Mouse (Mus musculus): Measurements from ENCODE around the gene Mgrn1.

Mgrn1 gene

GRCm38 (mm10) chr16:4879101-4879707, 6.8 kb upstream of the Mgrn1 start:
- DNase-seq (ENCODE audit: low spot score) = no peak

- DNase-seq (ENCODE audit: low spot score) = peak; percentile 86
Measured at GRCm38 (mm10) chr16:4879708-4880124, 6.3 kb upstream of the Mgrn1 start.

GRCm38 (mm10) chr16:4880136-4880825, 5.8 kb upstream of the Mgrn1 start, which contains the start of gene Ubald1:
Gene Ubald1, minus strand, starts transcription at chr16:4880315.
- peak; percentile 98 for DNase-seq (ENCODE audit: low spot score)

- no peak for DNase-seq (ENCODE audit: low spot score)
Measured at GRCm38 (mm10) chr16:4881400-4882351, 4.4 kb upstream of the Mgrn1 start.

- DNase-seq (ENCODE audit: low spot score) = no peak
Measured at GRCm38 (mm10) chr16:4884930-4885329, 1.1 kb upstream of the Mgrn1 start.

- no peak for DNase-seq (ENCODE audit: low spot score)
Measured at GRCm38 (mm10) chr16:4886690-4887020, 606 bp downstream of the Mgrn1 start.

DNA sequence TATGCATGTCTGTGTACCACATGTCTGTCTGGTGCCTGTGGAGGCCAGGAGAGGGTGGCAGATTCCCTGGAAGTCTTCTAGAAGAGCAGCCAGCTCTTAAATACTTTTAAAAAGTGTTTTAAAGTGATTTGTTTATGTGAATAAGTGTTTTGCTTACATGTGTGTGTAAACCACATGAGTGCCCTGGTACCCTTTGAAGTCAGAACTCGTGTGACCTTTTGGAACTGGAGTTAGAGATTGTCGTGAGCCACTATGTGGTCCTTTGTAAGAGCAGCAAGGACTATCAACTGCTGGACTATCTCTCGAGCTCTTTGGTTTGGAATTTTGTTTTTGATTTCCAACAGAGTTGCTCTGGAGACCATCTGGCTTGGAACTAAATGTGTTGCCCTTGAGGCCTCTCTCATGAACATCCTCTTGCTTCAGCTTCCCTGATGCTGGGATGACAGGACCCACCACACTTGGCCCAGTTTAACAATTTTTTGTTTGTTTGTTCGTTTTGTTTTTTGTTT, 4.2 kb downstream of the Mgrn1 start:
- no peak for DNase-seq (ENCODE audit: low spot score)

GRCm38 (mm10) chr16:4892171-4892570, 6.1 kb downstream of the Mgrn1 start:
- no peak for DNase-seq (ENCODE audit: low spot score)

- no peak for DNase-seq (ENCODE audit: low spot score)
Measured at GRCm38 (mm10) chr16:4894201-4894908, 8.3 kb downstream of the Mgrn1 start.

DNA sequence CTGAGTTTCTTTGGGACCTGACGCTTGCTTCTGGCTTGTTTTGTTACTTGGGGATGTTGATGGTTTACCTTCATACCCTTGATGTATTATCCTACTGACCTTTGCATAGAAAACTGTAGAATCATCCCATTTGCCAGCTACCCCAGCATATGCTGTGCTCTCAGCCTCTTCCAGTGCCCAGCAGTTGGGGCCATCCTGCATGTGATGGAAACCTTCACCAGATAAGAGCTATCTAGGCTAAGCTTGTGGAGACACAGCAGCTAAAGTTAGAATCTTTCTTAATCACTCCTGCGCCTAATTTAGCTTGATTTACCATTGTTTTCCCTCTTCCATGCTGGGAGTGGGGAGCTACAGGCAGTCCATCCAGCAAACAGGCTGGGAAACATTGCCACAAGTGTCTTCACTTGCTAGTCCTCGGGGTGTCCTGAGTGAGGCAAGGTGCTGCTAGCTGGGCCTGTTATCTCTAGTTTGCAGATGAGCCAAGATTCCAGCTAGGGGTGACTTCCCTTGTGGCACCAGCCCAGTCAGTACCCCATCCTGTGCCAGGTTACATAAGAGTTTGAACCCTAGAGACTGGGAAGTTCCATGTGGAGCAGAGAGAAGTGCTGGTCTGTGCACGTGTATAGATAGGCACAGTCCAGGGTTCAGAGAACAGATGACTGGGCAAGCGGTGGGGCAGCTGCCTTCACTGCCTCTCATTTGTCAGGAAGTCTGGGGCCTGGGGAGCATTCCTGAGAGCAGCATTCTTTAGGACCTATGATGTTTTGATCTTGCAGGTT, 10.4 kb downstream of the Mgrn1 start:
- no peak for DNase-seq (ENCODE audit: low spot score)

- no peak for DNase-seq (ENCODE audit: low spot score)
Measured at GRCm38 (mm10) chr16:4897146-4897730, 11.2 kb downstream of the Mgrn1 start.

DNA sequence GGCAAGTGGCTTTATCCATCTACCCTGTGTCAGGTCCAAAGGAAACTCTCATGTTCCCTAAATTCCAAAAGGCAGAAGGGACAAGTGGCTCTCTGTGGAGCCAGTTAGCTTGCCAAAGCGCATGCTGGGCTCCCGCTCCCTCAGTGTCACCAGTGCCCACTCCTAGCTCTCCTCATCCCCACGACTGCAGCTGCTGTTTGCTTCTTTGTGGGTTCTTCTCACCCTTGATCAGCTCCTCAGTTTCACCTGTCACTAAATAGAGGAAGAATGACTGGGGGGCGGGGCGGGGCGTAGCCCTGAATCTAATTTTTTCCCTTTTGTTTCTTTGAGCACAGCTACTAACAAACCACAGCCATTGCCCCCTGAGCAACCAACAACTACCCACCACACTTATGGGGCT, 12.8 kb downstream of the Mgrn1 start:
- DNase-seq (ENCODE audit: low spot score) = no peak

DNA sequence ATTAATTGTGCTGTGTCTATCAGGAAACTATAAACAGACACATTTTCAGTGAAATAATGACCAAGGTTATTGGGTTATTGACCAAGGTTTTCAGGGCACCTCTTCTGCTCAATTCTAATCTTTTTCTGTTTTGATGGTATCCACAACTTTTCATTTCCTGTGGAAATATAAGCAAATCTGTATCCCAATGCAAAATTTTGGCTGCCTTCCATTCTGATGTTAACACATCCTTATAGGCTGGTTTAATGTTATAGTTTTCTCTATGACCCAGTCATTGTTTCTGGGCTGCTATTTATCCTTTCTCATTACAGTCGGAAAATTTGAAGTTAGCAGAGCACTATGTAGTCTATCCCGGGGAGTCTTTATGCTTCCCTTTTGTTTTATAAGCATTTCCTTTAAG, 13.7 kb downstream of the Mgrn1 start:
- DNase-seq (ENCODE audit: low spot score) = no peak

- DNase-seq (ENCODE audit: low spot score) = no peak
Measured at GRCm38 (mm10) chr16:4901167-4901566, 15.1 kb downstream of the Mgrn1 start.

- DNase-seq (ENCODE audit: low spot score) = no peak
Measured at GRCm38 (mm10) chr16:4902390-4902789, 16.3 kb downstream of the Mgrn1 start.

DNA sequence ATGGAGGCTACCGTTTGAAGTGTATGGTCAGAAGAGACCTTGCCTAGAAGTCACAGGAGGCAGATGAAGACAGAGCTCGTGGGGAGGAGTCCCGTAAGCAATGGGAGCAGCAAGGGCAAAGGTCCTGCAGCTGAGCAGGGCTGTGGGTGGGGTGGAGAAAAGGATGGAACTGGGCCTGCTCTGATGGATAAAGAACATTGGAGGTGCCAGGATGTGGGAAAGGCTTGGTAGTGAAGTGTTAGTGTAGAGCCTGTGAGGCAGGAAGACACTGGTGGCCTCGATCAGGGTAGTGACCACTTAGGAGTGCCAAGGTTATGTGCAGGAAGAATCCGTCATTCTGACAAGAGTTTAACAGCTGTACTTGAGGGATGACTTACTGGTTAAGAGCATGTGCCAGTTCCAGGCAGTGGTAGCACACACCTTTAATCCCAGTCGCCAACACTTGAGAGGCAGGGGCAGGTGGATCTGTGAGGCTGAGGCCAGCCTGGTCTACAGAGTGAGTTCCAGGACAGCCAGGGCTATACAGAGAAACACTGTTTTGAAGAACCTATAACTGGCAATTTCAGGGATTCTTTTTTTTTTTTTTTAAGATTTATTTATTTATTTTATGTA, 17.5 kb downstream of the Mgrn1 start:
- DNase-seq (ENCODE audit: low spot score) = no peak

GRCm38 (mm10) chr16:4904878-4905277, 18.8 kb downstream of the Mgrn1 start:
- no peak for DNase-seq (ENCODE audit: low spot score)

- DNase-seq (ENCODE audit: low spot score) = no peak
Measured at GRCm38 (mm10) chr16:4905591-4905990, 19.5 kb downstream of the Mgrn1 start.

- no peak for DNase-seq (ENCODE audit: low spot score)
Measured at GRCm38 (mm10) chr16:4906559-4906958, 20.5 kb downstream of the Mgrn1 start.

DNA sequence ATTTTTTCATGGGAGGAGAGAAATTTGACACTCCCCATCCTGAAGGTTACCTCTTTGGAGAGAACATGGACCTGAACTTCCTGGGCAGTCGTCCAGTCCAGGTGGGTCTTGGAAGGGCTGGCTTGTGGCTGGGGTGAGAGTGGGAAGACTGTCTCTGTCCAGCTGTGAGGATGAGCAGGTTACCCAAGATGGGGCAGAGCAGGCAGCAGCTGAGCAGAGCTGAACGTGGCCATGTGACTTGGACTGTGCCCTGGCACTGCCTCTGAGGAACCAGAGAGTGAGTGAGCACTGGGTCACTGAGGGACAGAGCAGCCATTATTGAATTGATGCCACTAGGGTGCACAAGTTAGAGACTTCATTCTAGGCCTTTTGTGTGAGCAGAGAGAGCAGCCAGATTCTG, 21.3 kb downstream of the Mgrn1 start:
- DNase-seq (ENCODE audit: low spot score) = no peak

All from ovary, adult 18-20 months (tissue).